Mouse (Mus musculus) liver, embryonic 13.5 days (tissue): ENCODE measurements at regions not wholly inside any gene's neighbourhood (a gene's known extent, or its start where the extent isn't known, plus 50 kb on each side); places are given as distances from the start of the nearest gene placed in this dataset.

Source experiments
- ATAC-seq: fragments of 200-750 bp; cut with Nextera tagmentation; 2 replicates; pipeline ENCODE4 v1.8.0; 2017; ENCODE audit warnings: low read depth, mild to moderate bottlenecking, moderate number of reproducible peaks, moderate library complexity
- DNase-seq: peaks from one replicate; pipeline ENCODE4 v3.0.0; 2022
- H3K27ac ChIP-seq: fragments of 300-500 bp; sonication (generic); 2 replicates; pipeline ENCODE4 v1.5.1; 2015; ENCODE audit warnings: moderate library complexity, mild to moderate bottlenecking, inconsistent platforms
- H3K27me3 ChIP-seq: fragments of 300-500 bp; sonication (generic); 2 replicates; pipeline ENCODE4 v1.6.1; 2015; ENCODE audit warnings: mild to moderate bottlenecking, inconsistent platforms
- H3K36me3 ChIP-seq: fragments of 300-500 bp; sonication (generic); 2 replicates; pipeline ENCODE4 v1.6.1; 2015; ENCODE audit warnings: mild to moderate bottlenecking, inconsistent platforms
- H3K4me1 ChIP-seq: fragments of 300-500 bp; sonication (generic); replicated peaks from 2 replicates; pipeline ENCODE4 v1.6.1; 2015; ENCODE audit warnings: inconsistent platforms
- H3K4me2 ChIP-seq: fragments of 300-500 bp; sonication (generic); 2 replicates; pipeline ENCODE4 v1.6.1; 2015; ENCODE audit warnings: inconsistent platforms, mild to moderate bottlenecking, moderate library complexity
- H3K4me3 ChIP-seq: fragments of 300-500 bp; sonication (generic); replicated peaks from 2 replicates; pipeline ENCODE4 v1.5.1; 2015; ENCODE audit warnings: mild to moderate bottlenecking, inconsistent platforms
- H3K9ac ChIP-seq: fragments of 300-500 bp; sonication (generic); 2 replicates; pipeline ENCODE4 v1.6.1; 2015; ENCODE audit warnings: mild to moderate bottlenecking, inconsistent platforms
- H3K9me3 ChIP-seq: fragments of 300-500 bp; sonication (generic); replicated peaks from 2 replicates; pipeline ENCODE4 v1.6.1; 2016; ENCODE audit warnings: inconsistent platforms
- WGBS: fragments of 180-500 bp; shearing (Covaris S2); methylation state at CpG from one replicate; pipeline ENCODE4 v1.1.7; 2015; ENCODE audit not compliant: insufficient replicate concordance; 5-methylcytosine and 5-hydroxymethylcytosine counted together

DNA sequence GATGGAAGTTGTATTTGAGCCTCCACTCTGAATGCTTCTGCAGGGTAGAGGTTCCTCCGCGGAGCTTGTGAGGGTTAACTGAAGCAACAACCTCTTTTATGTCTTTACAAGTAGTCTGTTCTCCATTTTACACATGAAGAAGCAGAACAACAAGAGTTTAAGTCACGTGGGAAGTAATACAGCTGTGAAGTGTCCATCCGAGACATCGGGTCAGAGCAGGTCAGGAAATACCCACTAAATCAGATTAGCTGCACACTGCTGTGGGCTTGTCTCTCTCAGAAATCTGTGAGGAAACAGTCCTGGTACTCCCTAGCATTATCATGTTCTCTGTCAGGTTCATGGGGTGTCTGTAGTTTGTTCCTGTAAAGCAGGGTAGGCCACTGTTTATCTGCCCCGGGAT, 262.1 kb downstream of the Cog6 start:
- ATAC-seq, result no peak
- no peaks in the 10 kb centered on the region for H3K9me3 ChIP-seq
- H3K36me3 ChIP-seq, result no peaks in the 10 kb centered on the region
- no peak overlapping the region for H3K27ac ChIP-seq
- no peak overlapping the region for H3K9ac ChIP-seq
- whole genome bisulfite sequencing, result 44% methylated on average over 6 of the region's 6 CpGs
- no peak for DNase-seq
- no peak overlapping the region for H3K4me3 ChIP-seq
- H3K27me3 ChIP-seq, result no peaks in the 10 kb centered on the region
- 0 out of 2 replicates have a peak overlapping the region, but pooled peaks have one; percentile 8 for H3K4me2 ChIP-seq
- peaks cover 4% of the 10 kb centered on the region; the same call in 1 of the 2 replicates for H3K4me1 ChIP-seq

DNA sequence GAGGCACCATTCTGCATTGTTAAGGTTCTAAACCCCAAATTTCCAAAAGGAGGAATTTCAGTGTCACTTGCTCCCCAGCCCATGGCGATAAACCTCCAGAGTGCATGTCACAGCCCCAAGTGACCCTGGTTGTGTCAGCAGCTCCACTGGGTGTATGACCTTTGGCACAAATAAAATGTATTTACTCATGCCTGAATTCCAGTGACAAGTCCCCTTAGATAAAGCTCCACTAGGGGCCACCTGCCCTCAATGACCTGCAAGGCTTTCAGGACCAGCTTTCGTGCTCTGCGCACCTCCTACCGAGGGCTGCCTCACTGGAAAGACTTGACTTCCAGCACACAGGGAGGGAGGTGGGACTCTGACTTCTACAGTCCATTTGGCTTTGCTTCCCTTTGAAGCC, 262.6 kb downstream of the Cog6 start:
- no peaks in the 10 kb centered on the region for H3K9me3 ChIP-seq
- 68% methylated on average over 4 of the region's 4 CpGs for WGBS
- H3K9ac ChIP-seq, result no peak overlapping the region
- DNase-seq, result no peak
- no peaks in the 10 kb centered on the region for H3K27me3 ChIP-seq
- ATAC-seq, result no peak
- 0 out of 2 replicates have a peak overlapping the region, but pooled peaks have one; percentile 8 for H3K4me2 ChIP-seq
- no peak overlapping the region for H3K27ac ChIP-seq
- peaks cover 4% of the 10 kb centered on the region; the same call in 1 of the 2 replicates for H3K4me1 ChIP-seq
- H3K36me3 ChIP-seq, result no peaks in the 10 kb centered on the region
- no peak overlapping the region for H3K4me3 ChIP-seq

DNA sequence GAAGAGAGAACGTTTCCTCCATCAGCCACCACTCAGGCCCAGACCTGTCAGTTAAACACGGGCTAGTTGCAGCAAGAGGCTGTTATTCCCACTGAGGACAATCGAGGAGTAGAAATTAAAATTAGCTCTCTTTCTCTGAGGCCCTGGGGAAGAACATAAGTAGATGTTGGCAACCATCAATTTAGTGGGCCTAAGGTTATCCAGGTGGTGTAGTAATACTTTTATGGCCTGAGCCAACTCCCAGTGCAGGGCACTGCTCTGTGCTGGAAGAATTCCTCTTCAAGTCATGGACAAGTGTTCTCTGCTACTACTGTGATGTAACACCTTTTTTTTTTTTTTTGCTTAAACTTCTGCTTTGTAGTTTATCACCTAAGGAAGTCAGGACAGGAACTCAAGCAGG, 270.1 kb downstream of the Cog6 start:
- ATAC-seq (no peak), DNase-seq (no peak)
- 53% methylated on average over 3 of the region's 3 CpGs for WGBS

GRCm38 (mm10) chr3:52744334-52744733, 272.7 kb downstream of the Cog6 start:
- H3K27ac ChIP-seq, result no peak overlapping the region
- no peak overlapping the region for H3K4me2 ChIP-seq
- no peak overlapping the region for H3K4me3 ChIP-seq
- no peaks in the 10 kb centered on the region for H3K27me3 ChIP-seq
- no peak for DNase-seq
- no peaks in the 10 kb centered on the region for H3K9me3 ChIP-seq
- H3K36me3 ChIP-seq, result no peaks in the 10 kb centered on the region
- ATAC-seq, result no peak
- WGBS, result 45% methylated on average over 8 of the region's 8 CpGs
- no peaks in the 10 kb centered on the region; the same call in 1 of the 2 replicates for H3K4me1 ChIP-seq
- H3K9ac ChIP-seq, result no peak overlapping the region

More for the DNA sequence above, 270.1 kb downstream of the Cog6 start:
- Histone ChIP-seq H3K9ac (no peak overlapping the region), H3K36me3 (no peaks in the 10 kb centered on the region), H3K4me1 (no peaks in the 10 kb centered on the region), H3K9me3 (no peaks in the 10 kb centered on the region), H3K4me3 (no peak overlapping the region), H3K27me3 (no peaks in the 10 kb centered on the region), H3K4me2 (no peak overlapping the region), H3K27ac (no peak overlapping the region)

- Histone ChIP-seq H3K4me3 (no peak overlapping the region), H3K9me3 (no peaks in the 10 kb centered on the region), H3K4me1 (no peaks in the 10 kb centered on the region; the same call in 1 of the 2 replicates), H3K27me3 (no peaks in the 10 kb centered on the region), H3K27ac (no peak overlapping the region), H3K9ac (no peak overlapping the region), H3K4me2 (no peak overlapping the region), H3K36me3 (no peaks in the 10 kb centered on the region)
- ATAC-seq (no peak), DNase-seq (no peak)
- 60% methylated on average over 9 of the region's 9 CpGs for WGBS
Observed at GRCm38 (mm10) chr3:52740466-52741026, 276.5 kb downstream of the Cog6 start.

DNA sequence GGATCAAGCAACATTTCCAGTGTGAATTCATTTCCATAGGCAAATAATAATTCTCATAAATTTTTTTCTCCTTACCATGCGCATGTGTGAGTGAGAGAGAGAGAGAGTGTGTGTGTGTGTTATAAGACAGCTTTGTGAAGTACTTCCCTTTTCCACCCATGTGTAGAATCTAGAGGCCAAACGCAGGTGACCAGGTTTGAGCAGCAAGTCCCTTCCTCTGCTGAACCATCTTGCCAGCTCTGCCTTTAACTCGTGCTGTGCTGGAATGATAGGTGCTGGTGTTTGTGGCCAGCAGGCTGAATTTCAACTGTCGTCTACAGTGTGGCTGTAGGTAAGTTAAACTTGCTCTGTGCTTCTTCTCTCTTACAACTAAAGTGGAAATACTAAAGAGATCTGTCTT, 277.5 kb downstream of the Cog6 start:
- 39% methylated on average over 4 of the region's 4 CpGs for WGBS
- no peak overlapping the region for H3K27ac ChIP-seq

GRCm38 (mm10) chr3:52738386-52738785, 278.7 kb downstream of the Cog6 start:
- Histone ChIP-seq H3K4me1 (no peaks in the 10 kb centered on the region; the same call in 1 of the 2 replicates), H3K4me3 (no peak overlapping the region), H3K9ac (no peak overlapping the region), H3K4me2 (no peak overlapping the region), H3K36me3 (no peaks in the 10 kb centered on the region), H3K9me3 (no peaks in the 10 kb centered on the region), H3K27me3 (no peaks in the 10 kb centered on the region), H3K27ac (no peak overlapping the region)
- ATAC-seq (no peak), DNase-seq (no peak)
- 44% methylated on average over 5 of the region's 5 CpGs for WGBS

More for the DNA sequence above, 277.5 kb downstream of the Cog6 start:
- no peak overlapping the region for H3K4me2 ChIP-seq
- no peaks in the 10 kb centered on the region; the same call in 1 of the 2 replicates for H3K4me1 ChIP-seq
- no peaks in the 10 kb centered on the region for H3K36me3 ChIP-seq
- ATAC-seq, result no peak
- no peak for DNase-seq
- H3K9me3 ChIP-seq, result no peaks in the 10 kb centered on the region
- H3K4me3 ChIP-seq, result no peak overlapping the region
- H3K27me3 ChIP-seq, result no peaks in the 10 kb centered on the region
- no peak overlapping the region for H3K9ac ChIP-seq

GRCm38 (mm10) chr3:52735939-52736338, 281.1 kb downstream of the Cog6 start:
- 85% methylated on average over 7 of the region's 7 CpGs for WGBS
- H3K9me3 ChIP-seq, result no peaks in the 10 kb centered on the region
- no peaks in the 10 kb centered on the region; the same call in 1 of the 2 replicates for H3K4me1 ChIP-seq
- H3K27me3 ChIP-seq, result no peaks in the 10 kb centered on the region
- ATAC-seq, result no peak
- no peak for DNase-seq
- no peaks in the 10 kb centered on the region for H3K36me3 ChIP-seq
- H3K27ac ChIP-seq, result no peak overlapping the region
- no peak overlapping the region for H3K9ac ChIP-seq
- H3K4me3 ChIP-seq, result no peak overlapping the region
- H3K4me2 ChIP-seq, result no peak overlapping the region

GRCm38 (mm10) chr3:52731941-52732340, 285.1 kb downstream of the Cog6 start:
- H3K36me3 ChIP-seq, result no peaks in the 10 kb centered on the region
- no peak overlapping the region for H3K4me2 ChIP-seq
- H3K27ac ChIP-seq, result no peak overlapping the region
- no peak overlapping the region for H3K4me3 ChIP-seq
- H3K4me1 ChIP-seq, result no peaks in the 10 kb centered on the region
- no peaks in the 10 kb centered on the region for H3K9me3 ChIP-seq
- no peaks in the 10 kb centered on the region for H3K27me3 ChIP-seq
- no peak overlapping the region for H3K9ac ChIP-seq
- no peak for DNase-seq
- ATAC-seq, result no peak

DNA sequence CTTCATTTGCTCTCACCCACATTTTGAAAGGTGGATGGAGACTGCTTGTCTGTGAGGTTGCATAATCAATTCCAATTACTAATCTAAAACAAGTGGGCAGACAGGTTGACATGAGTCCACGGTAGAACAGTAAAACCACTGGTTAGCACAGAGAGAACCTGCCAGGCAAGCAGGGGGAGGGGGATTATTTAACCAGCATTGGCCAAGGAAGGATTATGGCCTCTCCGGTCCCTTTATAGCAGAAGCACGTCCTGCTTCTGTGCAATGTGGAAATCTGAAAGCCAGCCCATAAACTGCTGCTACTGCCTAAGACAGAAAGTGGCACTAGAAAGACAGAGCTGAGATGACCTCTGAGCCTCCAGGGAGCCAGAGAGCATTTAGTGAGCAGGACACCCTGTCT, 285.5 kb downstream of the Cog6 start:
- H3K4me1 ChIP-seq, result no peaks in the 10 kb centered on the region
- DNase-seq (no peak), ATAC-seq (no peak)
- no peak overlapping the region for H3K4me2 ChIP-seq
- no peak overlapping the region for H3K9ac ChIP-seq
- no peaks in the 10 kb centered on the region for H3K9me3 ChIP-seq
- WGBS, result 79% methylated on average over 3 of the region's 3 CpGs
- no peaks in the 10 kb centered on the region for H3K27me3 ChIP-seq
- H3K27ac ChIP-seq, result no peak overlapping the region
- no peak overlapping the region for H3K4me3 ChIP-seq
- H3K36me3 ChIP-seq, result no peaks in the 10 kb centered on the region

DNA sequence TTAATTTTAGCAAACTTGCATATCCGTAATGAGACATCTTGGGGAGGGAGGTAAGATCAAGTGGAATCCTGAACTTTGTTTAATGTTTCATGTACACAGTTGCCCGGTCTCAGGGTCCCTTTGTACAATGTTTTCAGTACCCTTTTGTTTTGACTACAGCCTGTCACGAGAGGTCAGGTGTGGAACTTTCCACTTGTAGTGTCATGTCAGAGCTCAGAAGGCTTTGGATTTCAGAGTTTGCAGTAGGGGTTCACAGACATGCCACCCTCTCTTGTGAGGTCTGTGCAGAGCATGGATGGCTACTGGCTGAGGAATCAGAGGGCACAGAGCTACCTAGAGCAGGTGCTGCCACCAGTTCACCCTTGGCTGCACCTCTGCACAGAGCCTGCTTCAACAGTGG, 287.3 kb downstream of the Cog6 start:
- DNase-seq (no peak), ATAC-seq (no peak)
- Histone ChIP-seq H3K27me3 (no peaks in the 10 kb centered on the region), H3K4me3 (no peak overlapping the region), H3K9me3 (no peaks in the 10 kb centered on the region), H3K9ac (no peak overlapping the region), H3K36me3 (no peaks in the 10 kb centered on the region), H3K4me2 (no peak overlapping the region), H3K27ac (no peak overlapping the region), H3K4me1 (no peaks in the 10 kb centered on the region)
- 66% methylated on average over 3 of the region's 3 CpGs for whole genome bisulfite sequencing

DNA sequence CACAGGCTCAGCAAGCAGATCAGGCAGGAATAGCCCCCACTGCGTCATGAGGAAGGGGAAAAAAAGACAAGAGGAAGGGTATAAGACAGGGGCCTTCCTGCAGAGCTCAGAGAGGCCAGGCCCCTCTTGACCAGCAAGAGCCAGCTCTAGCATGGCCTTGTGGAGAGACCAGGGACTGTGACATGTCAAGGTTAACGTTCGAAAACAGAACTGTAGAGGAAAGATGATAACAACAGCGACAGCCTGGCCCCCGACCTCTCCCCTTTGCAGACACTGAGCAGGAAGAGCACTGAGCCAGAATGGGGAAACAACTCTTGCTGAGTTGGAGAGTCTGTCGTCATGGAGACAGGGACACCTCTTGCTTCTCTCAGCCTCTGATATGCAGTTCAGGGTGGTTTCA, 288.2 kb downstream of the Cog6 start:
- peak; percentile 48; the same call in 1 of the 2 replicates for ATAC-seq

More for the DNA sequence above, 288.2 kb downstream of the Cog6 start:
- WGBS, result 7% methylated on average over 6 of the region's 6 CpGs
- H3K27me3 ChIP-seq, result no peaks in the 10 kb centered on the region
- no peaks in the 10 kb centered on the region for H3K36me3 ChIP-seq
- H3K27ac ChIP-seq, result no peak overlapping the region
- H3K9ac ChIP-seq, result no peak overlapping the region
- H3K4me2 ChIP-seq, result no peak overlapping the region
- DNase-seq, result no peak
- H3K4me3 ChIP-seq, result no peak overlapping the region
- no peaks in the 10 kb centered on the region for H3K9me3 ChIP-seq
- no peaks in the 10 kb centered on the region for H3K4me1 ChIP-seq
